Mouse (Mus musculus) left cerebral cortex, postnatal 36 days (tissue): ENCODE results near the gene Gtf2i. TPM values are rescaled to one million over a fixed set of nuclear protein-coding genes. Genes with fewer than 3 reads are reported as not detected.
A peak's percentile ranks its signal among the peaks of the same experiment; 100 is the strongest.

Experiments
- DNase-seq, 2 experiments: peaks; one replicate each; pipeline ENCODE4 v3.0.0; 2021 to 2022; ENCODE audit warnings: low spot score in 2 of 2, mixed read lengths in 1 of 2
- intact Hi-C: fragments of 180-260 bp; cut with DNase I; formaldehyde crosslinking; loops from one replicate; pipeline ENCODE4 v1.15.1; 2025
- total RNA-seq, 2 experiments: library from RNA; stranded (reverse); gene quantifications; 2 replicates each; pipeline ENCODE4 v1.2.3; 2021

The Gtf2i gene
- total RNA-seq, 2 experiments from 2014 or later, result 212 to 223 TPM

GRCm38 (mm10) chr5:134289935-134290560, 24.5 kb downstream of the Gtf2i start:
- no peak for DNase-seq
- intact Hi-C loops, result no loop called here

- DNase-seq, result no peak
- intact Hi-C loops, result no loop called here
Observed at GRCm38 (mm10) chr5:134288071-134288470, 26.5 kb downstream of the Gtf2i start.

- DNase-seq, result peak; percentile 36 to 40
- intact Hi-C loops, result no loop called here
Observed at GRCm38 (mm10) chr5:134284921-134285320, 29.6 kb downstream of the Gtf2i start.

GRCm38 (mm10) chr5:134282603-134283002, 32.0 kb downstream of the Gtf2i start:
- intact Hi-C loops, result no loop called here
- DNase-seq, result no peak

GRCm38 (mm10) chr5:134282076-134282475, 32.5 kb downstream of the Gtf2i start:
- intact Hi-C loops, result no loop called here
- no peak for DNase-seq

- no peak for DNase-seq
- intact Hi-C loops, result loop anchor here (10.0 kb wide), 1 partner anchor 65 kb away; no protein-coding TSS in a partner anchor
Observed at GRCm38 (mm10) chr5:134279371-134279770, 35.2 kb downstream of the Gtf2i start.

GRCm38 (mm10) chr5:134277109-134277508, 37.5 kb downstream of the Gtf2i start:
- DNase-seq, result no peak
- intact Hi-C loops, result loop anchor here (10.0 kb wide), 1 partner anchor 68 kb away; no protein-coding TSS in a partner anchor

GRCm38 (mm10) chr5:134275556-134275955, 39.0 kb downstream of the Gtf2i start:
- DNase-seq, result no peak
- intact Hi-C loops, result loop anchor here (10.0 kb wide), 1 partner anchor 69 kb away; no protein-coding TSS in a partner anchor

GRCm38 (mm10) chr5:134275021-134275420, 39.5 kb downstream of the Gtf2i start:
- intact Hi-C loops, result loop anchor here (10.0 kb wide), 1 partner anchor 70 kb away; no protein-coding TSS in a partner anchor

GRCm38 (mm10) chr5:134273761-134274160, 40.8 kb downstream of the Gtf2i start:
- no peak for DNase-seq
- intact Hi-C loops, result loop anchor here (10.0 kb wide), 1 partner anchor 71 kb away; no protein-coding TSS in a partner anchor

More at GRCm38 (mm10) chr5:134275021-134275420, 39.5 kb downstream of the Gtf2i start:
- DNase-seq, result no peak

DNA sequence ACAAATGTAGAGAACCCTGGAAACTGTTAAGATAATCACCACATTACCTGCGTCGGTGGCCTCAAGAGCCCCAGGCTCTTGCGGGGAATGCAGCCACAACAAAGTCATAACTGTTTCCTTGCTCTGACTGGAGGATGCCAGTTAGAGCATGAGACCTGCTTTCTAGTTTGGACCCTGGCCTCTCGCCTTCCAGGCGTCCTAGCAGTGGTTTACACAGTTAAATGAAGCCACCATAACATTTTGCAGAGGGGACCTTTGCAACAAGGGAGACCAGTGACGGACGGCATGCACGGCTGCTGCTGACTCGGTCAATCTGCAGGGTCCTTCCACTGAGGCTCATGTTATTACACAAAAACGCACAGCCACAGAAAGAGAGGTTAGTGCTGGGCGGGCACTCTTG, 41.8 kb downstream of the Gtf2i start:
- intact Hi-C loops, result loop anchor here (10.0 kb wide), 1 partner anchor 72 kb away; no protein-coding TSS in a partner anchor
- no peak for DNase-seq

- no peak for DNase-seq
- intact Hi-C loops, result loop anchor here (10.0 kb wide), 1 partner anchor 73 kb away; no protein-coding TSS in a partner anchor
Observed at GRCm38 (mm10) chr5:134271421-134271820, 43.1 kb downstream of the Gtf2i start.

GRCm38 (mm10) chr5:134270566-134270965, 44.0 kb downstream of the Gtf2i start:
- DNase-seq, result no peak
- intact Hi-C loops, result loop anchor here (10.0 kb wide), 1 partner anchor 74 kb away; no protein-coding TSS in a partner anchor

- intact Hi-C loops, result loop anchor here (10.0 kb wide), 1 partner anchor 75 kb away; no protein-coding TSS in a partner anchor
- DNase-seq, result no peak
Observed at GRCm38 (mm10) chr5:134269751-134270150, 44.8 kb downstream of the Gtf2i start.

- intact Hi-C loops, result no loop called here
- DNase-seq, result no peak
Observed at GRCm38 (mm10) chr5:134268751-134269150, 45.8 kb downstream of the Gtf2i start.

- intact Hi-C loops, result no loop called here
- DNase-seq, result no peak
Observed at GRCm38 (mm10) chr5:134266404-134266803, 48.2 kb downstream of the Gtf2i start.

DNA sequence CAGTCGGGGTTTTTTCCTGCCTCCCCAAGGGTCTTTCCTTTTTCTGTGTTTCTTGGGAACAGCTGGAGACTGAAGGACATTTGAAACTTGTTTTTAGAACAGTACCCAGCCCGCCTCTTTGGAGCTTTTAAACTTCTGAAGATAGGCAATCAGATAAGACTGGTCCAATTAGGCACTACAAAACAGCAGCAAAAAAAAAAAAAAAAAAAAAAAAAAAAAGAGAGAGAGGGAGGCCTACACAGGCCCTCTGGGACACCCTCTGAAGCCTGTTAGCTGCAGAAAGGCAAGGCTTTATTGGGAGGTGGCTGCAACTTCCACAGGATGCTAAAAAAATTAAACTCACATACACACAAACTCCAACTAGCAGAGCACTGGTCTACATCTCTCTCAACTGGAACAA, 48.7 kb downstream of the Gtf2i start:
- DNase-seq, result no peak
- intact Hi-C loops, result no loop called here

DNA sequence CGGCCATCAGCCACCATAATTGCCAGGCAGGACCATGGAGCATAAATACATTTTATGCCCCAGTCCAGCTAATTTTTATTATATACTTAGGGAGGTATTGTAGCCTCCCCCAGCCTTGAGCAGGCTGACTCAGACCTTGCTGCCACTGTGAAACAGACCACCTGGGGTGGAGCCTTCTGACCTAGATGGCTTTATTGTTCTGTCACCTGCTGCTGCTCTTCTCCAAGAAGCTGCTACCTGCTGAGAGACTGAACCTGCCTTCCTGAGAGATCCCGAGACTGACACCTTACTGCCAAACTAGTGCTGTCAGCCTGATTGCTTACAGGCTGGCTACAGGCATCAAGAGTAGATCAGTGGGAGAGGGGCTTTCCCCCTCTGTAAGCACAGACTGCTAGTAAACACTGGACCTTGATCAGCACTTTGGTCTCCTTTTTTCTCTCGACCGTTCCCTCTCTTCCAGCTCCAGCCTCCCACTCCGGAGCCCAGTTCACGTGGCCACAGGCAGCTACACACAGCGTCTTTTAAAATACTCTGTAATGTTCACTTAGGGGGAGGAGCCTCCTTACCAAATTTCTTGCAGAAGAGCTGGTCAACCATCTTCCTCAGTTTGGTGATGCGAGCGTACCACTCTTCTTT, 54.4 kb downstream of the Gtf2i start:
- intact Hi-C loops, result no loop called here
- no peak for DNase-seq

GRCm38 (mm10) chr5:134258934-134259333, 55.6 kb downstream of the Gtf2i start:
- intact Hi-C loops, result no loop called here
- no peak for DNase-seq

GRCm38 (mm10) chr5:134258395-134258794, 56.2 kb downstream of the Gtf2i start:
- no peak for DNase-seq
- intact Hi-C loops, result no loop called here
